Mouse (Mus musculus): ENCODE measurements around the gene Col5a1.

GRCm38 (mm10) chr2:28044920-28045598, 158.8 kb downstream of the Col5a1 start:
- TF ChIP-seq CTCF (conservative IDR thresholded peaks at IDR 0.05; ENCODE audit: low read length) = no peak
- no peak for TF ChIP-seq POU5F1 (IDR thresholded peaks at IDR 0.05; ENCODE audit: borderline replicate concordance, low read length)
